Mouse (Mus musculus) cerebellum, postnatal 36 days (tissue): Measurements from ENCODE around the gene AY761184.
"Not testable (repeated sequence)": the region's sequence is repeated elsewhere in the genome, so short reads cannot be mapped to it uniquely, and the experiment has no call there.

Experiments
- DNase-seq, 2 experiments: peaks; one replicate each; pipeline ENCODE4 v3.0.0; 2021 to 2022; ENCODE audit warnings: mixed read lengths in 2 of 2

AY761184 gene

DNA sequence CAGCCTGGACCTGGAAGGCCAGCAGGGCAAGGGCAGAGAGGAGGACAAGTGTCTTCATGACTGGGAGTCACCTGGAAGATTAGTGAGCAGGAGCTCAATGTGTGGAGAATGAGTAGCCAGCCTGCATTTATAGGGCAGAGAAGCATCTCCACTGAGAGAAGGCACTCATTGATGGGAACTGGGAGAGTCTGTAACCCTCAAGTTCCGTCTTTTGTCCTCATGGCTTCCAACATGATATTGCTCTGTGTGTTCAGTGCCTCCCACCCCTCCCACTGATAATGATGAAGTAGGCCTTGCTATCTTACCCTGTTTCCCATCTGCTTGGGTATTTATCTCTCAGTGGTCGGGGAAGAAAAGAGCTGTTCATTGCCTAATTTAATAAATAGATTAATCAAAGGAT lies at the start of gene AY761184:
Gene AY761184, minus strand, starts transcription at position 101 of the 400 bp plus-strand sequence.
- DNase-seq, result not testable (repeated sequence)

DNA sequence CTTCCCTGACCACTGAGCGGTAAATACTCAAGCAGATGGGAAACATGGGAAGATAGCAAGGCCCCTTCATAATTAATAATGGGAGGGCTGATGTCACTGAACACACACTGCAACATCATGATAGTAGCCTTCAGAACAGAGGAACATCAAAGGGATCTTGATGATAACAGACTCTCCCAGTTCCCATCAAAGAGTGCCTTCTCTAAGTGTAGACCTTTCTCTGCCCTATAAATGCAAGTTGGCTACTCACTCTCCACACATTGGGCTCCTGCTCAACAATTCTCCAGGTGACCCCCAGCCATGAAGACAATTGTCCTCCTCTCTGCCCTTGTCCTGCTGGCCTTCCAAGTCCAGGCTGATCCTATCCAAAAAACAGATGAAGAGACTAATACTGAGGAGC lies 37.9 kb downstream of the AY761184 start, which contains the start of gene Defa34:
Gene Defa34, plus strand, starts transcription at position 301 of the 400 bp plus-strand sequence.
- DNase-seq, result not testable (repeated sequence)

DNA sequence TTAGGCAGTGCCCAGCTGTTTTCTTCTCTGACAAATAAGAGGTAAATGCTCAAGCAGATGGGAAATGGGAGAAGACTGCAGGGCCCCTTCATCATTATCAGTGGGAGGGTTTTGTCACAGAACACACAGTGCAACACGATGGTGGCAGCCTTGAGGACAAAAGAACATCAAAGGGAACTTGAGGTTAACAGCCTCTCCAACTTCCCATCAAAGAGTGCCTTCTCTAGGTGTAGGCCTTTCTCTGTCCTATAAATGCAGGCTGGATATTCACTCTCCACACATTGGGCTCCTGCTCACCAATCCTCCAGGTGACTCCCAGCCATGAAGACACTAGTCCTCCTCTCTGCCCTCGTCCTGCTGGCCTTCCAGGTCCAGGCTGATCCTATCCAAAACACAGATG lies 48.0 kb downstream of the AY761184 start, which contains the start of gene Defa17:
Gene Defa17, plus strand, starts transcription at position 301 of the 400 bp plus-strand sequence.
- DNase-seq, result not testable (repeated sequence)
